ENCODE assay signal across 13 mouse cellular contexts in the genomic region with DNA sequence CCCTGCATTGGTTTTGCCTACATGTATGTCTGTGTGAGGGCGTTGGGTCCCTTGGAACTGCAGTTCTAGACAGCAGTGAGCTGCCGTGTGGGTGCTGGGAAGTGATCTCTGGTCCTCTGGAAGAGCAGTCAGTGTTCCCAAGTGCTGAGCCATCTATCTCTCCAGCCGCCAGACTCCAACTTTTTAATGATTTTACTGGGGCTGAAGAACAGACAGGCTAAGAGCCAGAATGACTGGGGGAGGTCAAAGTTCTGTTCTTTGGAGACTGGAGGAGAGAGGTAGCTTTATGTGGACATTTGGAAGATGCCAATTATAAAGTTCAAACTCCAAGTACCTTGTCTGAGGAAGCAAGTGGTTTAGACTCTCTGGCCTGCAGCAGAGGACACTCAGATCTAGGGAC. TPM values are rescaled to one million over a fixed set of nuclear protein-coding genes. Genes with fewer than 3 reads are reported as not detected.
"Had no signal": no experiment of that assay in that cellular context is flagged by ENCODE, and none has a peak within 500 bp of the region (broad histone marks: within the 10 kb centered on the region; RNA-seq: fewer than 3 reads in every experiment).

No protein-coding gene starts in this region.

- H3K9ac ChIP-seq: hindbrain, embryonic 13.5 days; liver, embryonic 12.5 days; lung, embryonic 15.5 days; midbrain, embryonic 13.5 days; neural tube, embryonic 15.5 days had no signal

- H3K4me3 ChIP-seq: hindbrain, embryonic 13.5 days; left cerebral cortex, adult 2 months; limb, embryonic 10.5 days; liver, embryonic 12.5 days; lung, embryonic 15.5 days; midbrain, embryonic 13.5 days; myocyte; neural tube, embryonic 15.5 days had no signal

- ATAC-seq: hindbrain, postnatal 0 days; liver, embryonic 12.5 days; midbrain, embryonic 13.5 days had no signal

- H3K27ac ChIP-seq: hindbrain, embryonic 13.5 days; hindbrain, postnatal 0 days; left cerebral cortex, adult 2 months; limb, embryonic 10.5 days; liver, embryonic 12.5 days; lung, embryonic 15.5 days; midbrain, embryonic 13.5 days; neural tube, embryonic 15.5 days had no signal

- H3K36me3 ChIP-seq: hindbrain, embryonic 13.5 days; limb, embryonic 10.5 days; liver, embryonic 12.5 days; lung, embryonic 15.5 days; midbrain, embryonic 13.5 days; neural tube, embryonic 15.5 days had no signal

- H3K27me3 ChIP-seq: hindbrain, embryonic 13.5 days; midbrain, embryonic 13.5 days had no signal

- DNase-seq: lung, postnatal 14 days; right cerebral cortex, adult 18-20 months; right cerebral cortex, postnatal 25 days; thymus, postnatal 4 days had no signal

- H3K9me3 ChIP-seq: hindbrain, embryonic 13.5 days; limb, embryonic 10.5 days; liver, embryonic 12.5 days; lung, embryonic 15.5 days; midbrain, embryonic 13.5 days; neural tube, embryonic 15.5 days had no signal

- H3K4me2 ChIP-seq: hindbrain, embryonic 13.5 days; liver, embryonic 12.5 days; lung, embryonic 15.5 days; midbrain, embryonic 13.5 days; neural tube, embryonic 15.5 days had no signal

- H3K4me1 ChIP-seq: limb, embryonic 10.5 days; lung, embryonic 15.5 days had no signal

RNA-seq across cellular contexts. Expression of a gene that starts 5.5 kb away (rescaled TPM):
- polyA plus RNA-seq: liver, embryonic 12.5 days had no signal
